Mouse (Mus musculus): ENCODE measurements around the gene Crp. TPM values are rescaled to one million over a fixed set of nuclear protein-coding genes. Genes with fewer than 3 reads are reported as not detected.
A peak's percentile ranks its signal among the peaks of the same experiment; 100 is the strongest.

Crp gene
- polyA plus RNA-seq, 1 experiment from 2014 or later = not detected

GRCm38 (mm10) chr1:172665457-172665856, 32.4 kb upstream of the Crp start:
- no peak overlapping the region for H3K4me3 ChIP-seq (ENCODE audit: low read depth, low read length)
- no peaks in the 10 kb centered on the region for H3K36me3 ChIP-seq (ENCODE audit: control insufficient read depth, insufficient read depth, low read length)
- H3K27me3 ChIP-seq (ENCODE audit: control insufficient read depth, insufficient read depth, low read length) = no peaks in the 10 kb centered on the region
- no peak overlapping the region for H3K9ac ChIP-seq (ENCODE audit: low read depth, low read length)
- no peak overlapping the region for H3K4me2 ChIP-seq (replicated peaks; ENCODE audit: low read depth, low read length)
- 71% methylated on average over 2 of the region's 2 CpGs for WGBS
- no peak overlapping the region for H3K27ac ChIP-seq (ENCODE audit: low read depth, low read length)
- no peak for ATAC-seq (ENCODE audit: low FRiP score)
- H3K4me1 ChIP-seq (replicated peaks; ENCODE audit: control insufficient read depth, insufficient read depth, low read length) = no peaks in the 10 kb centered on the region
- no peaks in the 10 kb centered on the region for H3K9me3 ChIP-seq (ENCODE audit: control insufficient read depth, low read length)
- no peak for DNase-seq (ENCODE audit: low spot score)

- Histone ChIP-seq H3K9ac (ENCODE audit: low read depth, low read length) (no peak overlapping the region), H3K27me3 (ENCODE audit: control insufficient read depth, insufficient read depth, low read length) (no peaks in the 10 kb centered on the region), H3K4me1 (replicated peaks; ENCODE audit: control insufficient read depth, insufficient read depth, low read length) (no peaks in the 10 kb centered on the region), H3K4me2 (replicated peaks; ENCODE audit: low read depth, low read length) (no peak overlapping the region), H3K36me3 (ENCODE audit: control insufficient read depth, insufficient read depth, low read length) (no peaks in the 10 kb centered on the region), H3K27ac (ENCODE audit: low read depth, low read length) (no peak overlapping the region), H3K4me3 (ENCODE audit: low read depth, low read length) (no peak overlapping the region), H3K9me3 (ENCODE audit: control insufficient read depth, low read length) (no peaks in the 10 kb centered on the region)
- ATAC-seq (ENCODE audit: low FRiP score) (no peak), DNase-seq (ENCODE audit: low spot score) (peak; percentile 24)
- 64% methylated on average over 6 of the region's 6 CpGs for WGBS
These were observed 30.3 kb upstream of the Crp start for GRCm38 (mm10) chr1:172667597-172667996.

- DNase-seq (ENCODE audit: low spot score) (no peak), ATAC-seq (ENCODE audit: low FRiP score) (no peak)
- no peaks in the 10 kb centered on the region for H3K27me3 ChIP-seq (ENCODE audit: control insufficient read depth, insufficient read depth, low read length)
- H3K4me3 ChIP-seq (ENCODE audit: low read depth, low read length) = no peak overlapping the region
- no peaks in the 10 kb centered on the region for H3K36me3 ChIP-seq (ENCODE audit: control insufficient read depth, insufficient read depth, low read length)
- H3K9me3 ChIP-seq (ENCODE audit: control insufficient read depth, low read length) = no peaks in the 10 kb centered on the region
- no peaks in the 10 kb centered on the region for H3K4me1 ChIP-seq (replicated peaks; ENCODE audit: control insufficient read depth, insufficient read depth, low read length)
- no peak overlapping the region for H3K9ac ChIP-seq (ENCODE audit: low read depth, low read length)
- H3K4me2 ChIP-seq (replicated peaks; ENCODE audit: low read depth, low read length) = no peak overlapping the region
- no peak overlapping the region for H3K27ac ChIP-seq (ENCODE audit: low read depth, low read length)
- WGBS = 86% methylated on average over 1 of the region's 1 CpGs
These were observed 27.1 kb upstream of the Crp start for GRCm38 (mm10) chr1:172670716-172671115.

GRCm38 (mm10) chr1:172680742-172681141, 17.1 kb upstream of the Crp start:
- Histone ChIP-seq H3K36me3 (ENCODE audit: control insufficient read depth, insufficient read depth, low read length) (no peaks in the 10 kb centered on the region), H3K27me3 (ENCODE audit: control insufficient read depth, insufficient read depth, low read length) (no peaks in the 10 kb centered on the region), H3K4me2 (replicated peaks; ENCODE audit: low read depth, low read length) (no peak overlapping the region), H3K4me3 (ENCODE audit: low read depth, low read length) (no peak overlapping the region), H3K4me1 (replicated peaks; ENCODE audit: control insufficient read depth, insufficient read depth, low read length) (no peaks in the 10 kb centered on the region), H3K9ac (ENCODE audit: low read depth, low read length) (no peak overlapping the region), H3K9me3 (ENCODE audit: control insufficient read depth, low read length) (no peaks in the 10 kb centered on the region), H3K27ac (ENCODE audit: low read depth, low read length) (no peak overlapping the region)
- no peak for ATAC-seq (ENCODE audit: low FRiP score)
- no peak for DNase-seq (ENCODE audit: low spot score)
- WGBS = 84% methylated on average over 4 of the region's 4 CpGs

- Histone ChIP-seq H3K4me1 (replicated peaks; ENCODE audit: control insufficient read depth, insufficient read depth, low read length) (no peaks in the 10 kb centered on the region), H3K36me3 (ENCODE audit: control insufficient read depth, insufficient read depth, low read length) (no peaks in the 10 kb centered on the region), H3K27ac (ENCODE audit: low read depth, low read length) (no peak overlapping the region), H3K4me2 (replicated peaks; ENCODE audit: low read depth, low read length) (no peak overlapping the region), H3K4me3 (ENCODE audit: low read depth, low read length) (no peak overlapping the region), H3K27me3 (ENCODE audit: control insufficient read depth, insufficient read depth, low read length) (no peaks in the 10 kb centered on the region), H3K9ac (ENCODE audit: low read depth, low read length) (no peak overlapping the region), H3K9me3 (ENCODE audit: control insufficient read depth, low read length) (no peaks in the 10 kb centered on the region)
- WGBS = 87% methylated on average over 5 of the region's 5 CpGs
- DNase-seq (ENCODE audit: low spot score) = no peak
- no peak for ATAC-seq (ENCODE audit: low FRiP score)
These were observed 14.3 kb upstream of the Crp start for GRCm38 (mm10) chr1:172683551-172683950.

- H3K4me3 ChIP-seq (ENCODE audit: low read depth, low read length) = no peak overlapping the region
- no peak overlapping the region for H3K27ac ChIP-seq (ENCODE audit: low read depth, low read length)
- no peak for ATAC-seq (ENCODE audit: low FRiP score)
- H3K4me1 ChIP-seq (replicated peaks; ENCODE audit: control insufficient read depth, insufficient read depth, low read length) = no peaks in the 10 kb centered on the region
- H3K36me3 ChIP-seq (ENCODE audit: control insufficient read depth, insufficient read depth, low read length) = no peaks in the 10 kb centered on the region
- no peaks in the 10 kb centered on the region for H3K27me3 ChIP-seq (ENCODE audit: control insufficient read depth, insufficient read depth, low read length)
- 81% methylated on average over 1 of the region's 1 CpGs for WGBS
- no peak overlapping the region for H3K9ac ChIP-seq (ENCODE audit: low read depth, low read length)
- no peak overlapping the region for H3K4me2 ChIP-seq (replicated peaks; ENCODE audit: low read depth, low read length)
- DNase-seq (ENCODE audit: low spot score) = no peak
- no peaks in the 10 kb centered on the region for H3K9me3 ChIP-seq (ENCODE audit: control insufficient read depth, low read length)
These were observed 13.9 kb upstream of the Crp start for GRCm38 (mm10) chr1:172683957-172684356.

GRCm38 (mm10) chr1:172685178-172685577, 12.7 kb upstream of the Crp start:
- no peaks in the 10 kb centered on the region for H3K9me3 ChIP-seq (ENCODE audit: control insufficient read depth, low read length)
- ATAC-seq (ENCODE audit: low FRiP score) = no peak
- no peak overlapping the region for H3K4me3 ChIP-seq (ENCODE audit: low read depth, low read length)
- no peaks in the 10 kb centered on the region for H3K36me3 ChIP-seq (ENCODE audit: control insufficient read depth, insufficient read depth, low read length)
- no peaks in the 10 kb centered on the region for H3K27me3 ChIP-seq (ENCODE audit: control insufficient read depth, insufficient read depth, low read length)
- 86% methylated on average over 3 of the region's 3 CpGs for WGBS
- no peaks in the 10 kb centered on the region for H3K4me1 ChIP-seq (replicated peaks; ENCODE audit: control insufficient read depth, insufficient read depth, low read length)
- no peak overlapping the region for H3K27ac ChIP-seq (ENCODE audit: low read depth, low read length)
- no peak overlapping the region for H3K4me2 ChIP-seq (replicated peaks; ENCODE audit: low read depth, low read length)
- DNase-seq (ENCODE audit: low spot score) = no peak
- no peak overlapping the region for H3K9ac ChIP-seq (ENCODE audit: low read depth, low read length)

- DNase-seq (ENCODE audit: low spot score) (no peak), ATAC-seq (ENCODE audit: low FRiP score) (no peak)
- Histone ChIP-seq H3K27me3 (ENCODE audit: control insufficient read depth, insufficient read depth, low read length) (no peaks in the 10 kb centered on the region), H3K9me3 (ENCODE audit: control insufficient read depth, low read length) (no peaks in the 10 kb centered on the region), H3K4me2 (replicated peaks; ENCODE audit: low read depth, low read length) (no peak overlapping the region), H3K4me1 (replicated peaks; ENCODE audit: control insufficient read depth, insufficient read depth, low read length) (no peaks in the 10 kb centered on the region), H3K4me3 (ENCODE audit: low read depth, low read length) (no peak overlapping the region), H3K36me3 (ENCODE audit: control insufficient read depth, insufficient read depth, low read length) (no peaks in the 10 kb centered on the region), H3K27ac (ENCODE audit: low read depth, low read length) (no peak overlapping the region), H3K9ac (ENCODE audit: low read depth, low read length) (no peak overlapping the region)
These were observed 433 bp upstream of the Crp start for GRCm38 (mm10) chr1:172697422-172697821.

GRCm38 (mm10) chr1:172700814-172701213, 3.0 kb downstream of the Crp start:
- ATAC-seq (ENCODE audit: low FRiP score) (no peak), DNase-seq (ENCODE audit: low spot score) (no peak)
- Histone ChIP-seq H3K4me2 (replicated peaks; ENCODE audit: low read depth, low read length) (no peak overlapping the region), H3K4me1 (replicated peaks; ENCODE audit: control insufficient read depth, insufficient read depth, low read length) (no peaks in the 10 kb centered on the region), H3K9ac (ENCODE audit: low read depth, low read length) (no peak overlapping the region), H3K27me3 (ENCODE audit: control insufficient read depth, insufficient read depth, low read length) (no peaks in the 10 kb centered on the region), H3K9me3 (ENCODE audit: control insufficient read depth, low read length) (no peaks in the 10 kb centered on the region), H3K27ac (ENCODE audit: low read depth, low read length) (no peak overlapping the region), H3K4me3 (ENCODE audit: low read depth, low read length) (no peak overlapping the region), H3K36me3 (ENCODE audit: control insufficient read depth, insufficient read depth, low read length) (no peaks in the 10 kb centered on the region)
- WGBS = 85% methylated on average over 3 of the region's 3 CpGs
